Mouse (Mus musculus): Measurements from ENCODE around the gene Sox8.

Gene Sox8

GRCm38 (mm10) chr17:25555666-25556629, 14.5 kb downstream of the Sox8 start:
- DNase-seq (ENCODE audit: low read depth, low spot score), result peak; percentile 16

- DNase-seq (ENCODE audit: low read depth, low spot score), result no peak
Observed at GRCm38 (mm10) chr17:25555159-25555558, 15.3 kb downstream of the Sox8 start.

GRCm38 (mm10) chr17:25551313-25551712, 19.2 kb downstream of the Sox8 start:
- no peak for DNase-seq (ENCODE audit: low read depth, low spot score)

GRCm38 (mm10) chr17:25550020-25550419, 20.5 kb downstream of the Sox8 start:
- no peak for DNase-seq (ENCODE audit: low read depth, low spot score)

- peak; percentile 58 for DNase-seq (ENCODE audit: low read depth, low spot score)
Observed at GRCm38 (mm10) chr17:25547026-25547425, 23.5 kb downstream of the Sox8 start.

GRCm38 (mm10) chr17:25541768-25542167, 28.7 kb downstream of the Sox8 start:
- DNase-seq (ENCODE audit: low read depth, low spot score), result no peak

- DNase-seq (ENCODE audit: low read depth, low spot score), result no peak
Observed at GRCm38 (mm10) chr17:25540731-25541130, 29.8 kb downstream of the Sox8 start.

- DNase-seq (ENCODE audit: low read depth, low spot score), result no peak
Observed at GRCm38 (mm10) chr17:25538945-25539875, 31.3 kb downstream of the Sox8 start.

GRCm38 (mm10) chr17:25530357-25531022, 40.0 kb downstream of the Sox8 start:
- DNase-seq (ENCODE audit: low read depth, low spot score), result no peak

- DNase-seq (ENCODE audit: low read depth, low spot score), result no peak
Observed at GRCm38 (mm10) chr17:25522080-25522479, 48.4 kb downstream of the Sox8 start.

GRCm38 (mm10) chr17:25520492-25520891, 50.0 kb downstream of the Sox8 start:
- no peak for DNase-seq (ENCODE audit: low read depth, low spot score)

GRCm38 (mm10) chr17:25519511-25519910, 51.0 kb downstream of the Sox8 start:
- no peak for DNase-seq (ENCODE audit: low read depth, low spot score)

- no peak for DNase-seq (ENCODE audit: low read depth, low spot score)
Observed at GRCm38 (mm10) chr17:25518144-25518543, 52.3 kb downstream of the Sox8 start.

- DNase-seq (ENCODE audit: low read depth, low spot score), result no peak
Observed at GRCm38 (mm10) chr17:25516315-25516714, 54.2 kb downstream of the Sox8 start.
